Mouse (Mus musculus) liver (tissue): Measurements from ENCODE around the gene Acadvl.

Experiments
- DNase-seq: peaks from one replicate; pipeline ENCODE4 v3.0.0-alpha.2; 2020; ENCODE audit warnings: mixed read lengths

Gene Acadvl

GRCm38 (mm10) chr11:70000396-70000898 is 14.8 kb downstream of the Acadvl start, which contains the start of gene Dvl2:
Gene Dvl2 (plus strand): TSS chr11:70000595.
- peak; percentile 95 for DNase-seq

- no peak for DNase-seq
Measured at GRCm38 (mm10) chr11:69999666-70000065, 15.5 kb downstream of the Acadvl start.

GRCm38 (mm10) chr11:69998567-69999491 is 16.4 kb downstream of the Acadvl start:
- DNase-seq = no peak

- DNase-seq = peak; percentile 99
Measured at GRCm38 (mm10) chr11:69997070-69997509, 18.1 kb downstream of the Acadvl start.

GRCm38 (mm10) chr11:69996161-69997061 is 18.8 kb downstream of the Acadvl start:
- DNase-seq = peak; percentile 72

GRCm38 (mm10) chr11:69995391-69995960 is 19.7 kb downstream of the Acadvl start, which contains the start of gene Phf23:
Gene Phf23 (plus strand): TSS chr11:69995777.
- DNase-seq = peak; percentile 99

- DNase-seq = no peak
Measured at GRCm38 (mm10) chr11:69994401-69995090, 20.7 kb downstream of the Acadvl start.

- no peak for DNase-seq
Measured at GRCm38 (mm10) chr11:69992932-69993331, 22.3 kb downstream of the Acadvl start.

GRCm38 (mm10) chr11:69992396-69992795 is 22.8 kb downstream of the Acadvl start:
- no peak for DNase-seq

GRCm38 (mm10) chr11:69991711-69992110 is 23.5 kb downstream of the Acadvl start:
- no peak for DNase-seq

GRCm38 (mm10) chr11:69990850-69991691 is 24.1 kb downstream of the Acadvl start, which contains the start of gene Gabarap:
Gene Gabarap (plus strand): TSS chr11:69991143.
- DNase-seq = peak; percentile 97

- no peak for DNase-seq
Measured at GRCm38 (mm10) chr11:69989949-69990348, 25.3 kb downstream of the Acadvl start.

GRCm38 (mm10) chr11:69984431-69984830 is 30.8 kb downstream of the Acadvl start:
- no peak for DNase-seq

- DNase-seq = no peak
Measured at GRCm38 (mm10) chr11:69983377-69983776, 31.8 kb downstream of the Acadvl start.

GRCm38 (mm10) chr11:69982877-69983276 is 32.3 kb downstream of the Acadvl start:
- DNase-seq = peak; percentile 28

GRCm38 (mm10) chr11:69982225-69982624 is 33.0 kb downstream of the Acadvl start, which contains the start of gene Elp5:
Gene Elp5 (minus strand): TSS chr11:69982517.
- no peak for DNase-seq

- DNase-seq = peak; percentile 36
Measured at GRCm38 (mm10) chr11:69981141-69981762, 34.0 kb downstream of the Acadvl start, which contains the start of gene Ctdnep1. Gene Ctdnep1 (plus strand): TSS chr11:69981156.

GRCm38 (mm10) chr11:69980196-69981140 is 34.7 kb downstream of the Acadvl start:
- peak; percentile 98 for DNase-seq

GRCm38 (mm10) chr11:69979827-69980195 is 35.4 kb downstream of the Acadvl start:
- no peak for DNase-seq
